Comparison of ENCODE assay signal across 11 mouse cellular contexts in genomic region chr2:167687651-167688101, GRCm38 (mm10). TPM values are rescaled to one million over a fixed set of nuclear protein-coding genes. Genes with fewer than 3 reads are reported as not detected.
DNase-seq lines count a peak whose midpoint lies in the region; ATAC-seq and TF ChIP-seq lines count a peak whose summit lies in the region.
"Had no signal": no experiment of that assay in that cellular context is flagged by ENCODE, and none has a peak within 500 bp of the region (broad histone marks: within the 10 kb centered on the region; RNA-seq: fewer than 3 reads in every experiment).

No protein-coding gene starts in this region.

- no peak overlapping the region for H3K4me3 ChIP-seq in forebrain, embryonic 11.5 days (ENCODE audit: low read depth, low read length)
- H3K4me3 ChIP-seq in forebrain, embryonic 10.5 days = no peak overlapping the region
- no peak overlapping the region for H3K4me3 ChIP-seq in neural tube, embryonic 11.5 days (ENCODE audit: low read depth, low read length)
- no peak overlapping the region for H3K4me3 ChIP-seq in neural tube, embryonic 15.5 days (replicated peaks)
- H3K4me3 ChIP-seq in embryonic facial prominence, embryonic 10.5 days = peak overlapping the region; percentile 78
- H3K4me3 ChIP-seq in lung, postnatal 0 days (ENCODE audit: low read depth, low read length) = no peak overlapping the region

- ATAC-seq in forebrain, embryonic 11.5 days (replicated peaks; ENCODE audit: low FRiP score) = 0 out of 2 replicates have a peak, but pooled peaks have one; percentile 3
- ATAC-seq in neural tube, embryonic 11.5 days (ENCODE audit: insufficient read depth, low FRiP score, low TSS enrichment) = 0 out of 2 replicates have a peak, but pooled peaks have one; percentile 16
- ATAC-seq in neural tube, embryonic 15.5 days (ENCODE audit: low FRiP score) = no peak
- ATAC-seq in lung, postnatal 0 days = no peak
- ATAC-seq in CD4-positive, CD25-positive, alpha-beta regulatory T cell, adult 4 months = no peak

- H3K36me3 ChIP-seq in forebrain, embryonic 11.5 days (ENCODE audit: control insufficient read depth, insufficient read depth, low read length) = no peaks in the 10 kb centered on the region
- H3K36me3 ChIP-seq in forebrain, embryonic 10.5 days (replicated peaks) = no peaks in the 10 kb centered on the region
- no peaks in the 10 kb centered on the region for H3K36me3 ChIP-seq in neural tube, embryonic 11.5 days (ENCODE audit: control insufficient read depth, insufficient read depth, low read length)
- no peaks in the 10 kb centered on the region for H3K36me3 ChIP-seq in neural tube, embryonic 15.5 days
- H3K36me3 ChIP-seq in embryonic facial prominence, embryonic 10.5 days (replicated peaks) = no peaks in the 10 kb centered on the region
- H3K36me3 ChIP-seq in lung, postnatal 0 days (ENCODE audit: insufficient read depth, low read length) = peaks cover 5% of the 10 kb centered on the region
- H3K36me3 ChIP-seq: heart, embryonic 13.5 days had no signal

- WGBS in forebrain, embryonic 11.5 days = 51% methylated on average over 11 of the region's 11 CpGs
- WGBS in forebrain, embryonic 10.5 days = 59% methylated on average over 11 of the region's 11 CpGs
- 57% methylated on average over 11 of the region's 11 CpGs for whole genome bisulfite sequencing in neural tube, embryonic 11.5 days
- 65% methylated on average over 11 of the region's 11 CpGs for WGBS in neural tube, embryonic 15.5 days
- WGBS in embryonic facial prominence, embryonic 10.5 days = 37% methylated on average over 11 of the region's 11 CpGs
- 41% methylated on average over 11 of the region's 11 CpGs for WGBS in lung, postnatal 0 days

- no peak overlapping the region for H3K4me2 ChIP-seq in forebrain, embryonic 11.5 days (ENCODE audit: low read depth, low read length, severe bottlenecking)
- no peak overlapping the region for H3K4me2 ChIP-seq in neural tube, embryonic 11.5 days (ENCODE audit: low read depth)
- H3K4me2 ChIP-seq in neural tube, embryonic 15.5 days = no peak overlapping the region
- H3K4me2 ChIP-seq in lung, postnatal 0 days (replicated peaks; ENCODE audit: low read depth, low read length) = peak overlapping the region; percentile 75; the same call in 1 of the 2 replicates

- peak; percentile 61 for DNase-seq in forebrain, embryonic 11.5 days (ENCODE audit: low spot score)
- DNase-seq in forebrain, embryonic 10.5 days (ENCODE audit: extremely low spot score, low spot score) = no peak
- DNase-seq in neural tube, embryonic 11.5 days (ENCODE audit: low spot score) = no peak
- no peak for DNase-seq in embryonic facial prominence, embryonic 10.5 days (ENCODE audit: low spot score)
- DNase-seq in lung, postnatal 0 days (ENCODE audit: low spot score) = peak; percentile 31
- no peak for DNase-seq in thymus, postnatal 0 days (ENCODE audit: low spot score)

- TF ChIP-seq CTCF in lung, postnatal 0 days (IDR thresholded peaks at IDR 0.05) = no peak

- H3K9me3 ChIP-seq in forebrain, embryonic 11.5 days (ENCODE audit: control insufficient read depth, low read length) = no peaks in the 10 kb centered on the region
- H3K9me3 ChIP-seq in forebrain, embryonic 10.5 days = no peaks in the 10 kb centered on the region
- no peaks in the 10 kb centered on the region for H3K9me3 ChIP-seq in neural tube, embryonic 11.5 days (ENCODE audit: control insufficient read depth, low read length)
- no peaks in the 10 kb centered on the region for H3K9me3 ChIP-seq in neural tube, embryonic 15.5 days (replicated peaks)
- H3K9me3 ChIP-seq in embryonic facial prominence, embryonic 10.5 days = no peaks in the 10 kb centered on the region
- H3K9me3 ChIP-seq in lung, postnatal 0 days (ENCODE audit: low read length) = no peaks in the 10 kb centered on the region
- H3K9me3 ChIP-seq: embryonic facial prominence, embryonic 13.5 days; heart, embryonic 13.5 days had no signal

- H3K9ac ChIP-seq in forebrain, embryonic 11.5 days (ENCODE audit: low read length) = no peak overlapping the region
- H3K9ac ChIP-seq in neural tube, embryonic 11.5 days (ENCODE audit: low read length) = no peak overlapping the region
- H3K9ac ChIP-seq in neural tube, embryonic 15.5 days (replicated peaks) = no peak overlapping the region
- H3K9ac ChIP-seq in lung, postnatal 0 days (replicated peaks; ENCODE audit: low read depth) = no peak overlapping the region; the same call in 1 of the 2 replicates

- TF ChIP-seq EP300 in lung, postnatal 0 days (IDR thresholded peaks at IDR 0.05) = no peak

- H3K27me3 ChIP-seq in forebrain, embryonic 11.5 days (ENCODE audit: control insufficient read depth, insufficient read depth, low read length) = peaks cover 29% of the 10 kb centered on the region
- H3K27me3 ChIP-seq in forebrain, embryonic 10.5 days (ENCODE audit: poor library complexity, severe bottlenecking) = peaks cover 81% of the 10 kb centered on the region
- H3K27me3 ChIP-seq in neural tube, embryonic 11.5 days (ENCODE audit: control insufficient read depth, insufficient read depth, low read length) = peaks cover 37% of the 10 kb centered on the region
- peaks cover 64% of the 10 kb centered on the region for H3K27me3 ChIP-seq in neural tube, embryonic 15.5 days (replicated peaks)
- peaks cover 69% of the 10 kb centered on the region for H3K27me3 ChIP-seq in embryonic facial prominence, embryonic 10.5 days (replicated peaks; ENCODE audit: low read depth, poor library complexity, severe bottlenecking)
- no peaks in the 10 kb centered on the region for H3K27me3 ChIP-seq in lung, postnatal 0 days (replicated peaks; ENCODE audit: insufficient read depth, low read length)

- peaks cover 6% of the 10 kb centered on the region for H3K4me1 ChIP-seq in forebrain, embryonic 11.5 days (replicated peaks; ENCODE audit: control insufficient read depth, insufficient read depth, low read length)
- H3K4me1 ChIP-seq in forebrain, embryonic 10.5 days = peaks cover 26% of the 10 kb centered on the region
- H3K4me1 ChIP-seq in neural tube, embryonic 11.5 days (ENCODE audit: control insufficient read depth, insufficient read depth, low read length) = peaks cover 8% of the 10 kb centered on the region
- H3K4me1 ChIP-seq in neural tube, embryonic 15.5 days = peaks cover 25% of the 10 kb centered on the region
- H3K4me1 ChIP-seq in embryonic facial prominence, embryonic 10.5 days = peaks cover 30% of the 10 kb centered on the region
- H3K4me1 ChIP-seq in lung, postnatal 0 days (ENCODE audit: insufficient read depth, low read depth, low read length) = no peaks in the 10 kb centered on the region; the same call in 1 of the 2 replicates

- no peak overlapping the region for H3K27ac ChIP-seq in forebrain, embryonic 11.5 days (ENCODE audit: low read depth, low read length)
- H3K27ac ChIP-seq in forebrain, embryonic 10.5 days = no peak overlapping the region
- H3K27ac ChIP-seq in neural tube, embryonic 11.5 days (ENCODE audit: low read depth, low read length) = no peak overlapping the region
- no peak overlapping the region for H3K27ac ChIP-seq in neural tube, embryonic 15.5 days (replicated peaks)
- H3K27ac ChIP-seq in embryonic facial prominence, embryonic 10.5 days (replicated peaks) = no peak overlapping the region; the same call in 1 of the 2 replicates
- peak overlapping the region; percentile 98 for H3K27ac ChIP-seq in lung, postnatal 0 days (ENCODE audit: low read length)
- H3K27ac ChIP-seq: embryonic facial prominence, embryonic 13.5 days; heart, embryonic 13.5 days had no signal

RNA-seq across cellular contexts. Expression of gene Cebpb, which starts 1.0 kb away (rescaled TPM):
- polyA plus RNA-seq in forebrain, embryonic 11.5 days (2014; fragmentation: Nextera tagmentation; extraction: Ambion mirVana) = 1.7 and 2.6 TPM in 2 replicates
- 0.33 and 0.44 TPM in 2 replicates for polyA plus RNA-seq in forebrain, embryonic 10.5 days (2016; fragmentation: Nextera tagmentation; extraction: Ambion mirVana)
- 3.0 and 3.2 TPM in 2 replicates for polyA plus RNA-seq in neural tube, embryonic 11.5 days (2014; fragmentation: Nextera tagmentation; extraction: Ambion mirVana)
- polyA plus RNA-seq in neural tube, embryonic 15.5 days (2015; fragmentation: Nextera tagmentation; extraction: Ambion mirVana) = 2.5 and 3.4 TPM in 2 replicates
- polyA plus RNA-seq in embryonic facial prominence, embryonic 10.5 days (2016; fragmentation: Nextera tagmentation; extraction: Ambion mirVana) = 1.7 and 1.8 TPM in 2 replicates
- polyA plus RNA-seq in lung, postnatal 0 days (2015; fragmentation: Nextera tagmentation; extraction: Ambion mirVana) = 108 and 122 TPM in 2 replicates
- 1 to 10 TPM in 1 of 2 experiments, under 1 TPM in 1; 0.70 to 2.7 TPM for polyA plus RNA-seq in CD4-positive, CD25-positive, alpha-beta regulatory T cell, adult 4 months (2017; shearing (Covaris generic))
- polyA plus RNA-seq in thymus, postnatal 0 days (2015; fragmentation: Nextera tagmentation; extraction: Ambion mirVana) = 7.3 and 7.8 TPM in 2 replicates

RNA-seq across cellular contexts. Expression of gene Tmem189, which starts 1.9 kb away (rescaled TPM):
- 35.1 and 39.2 TPM in 2 replicates for polyA plus RNA-seq in forebrain, embryonic 11.5 days (2014; fragmentation: Nextera tagmentation; extraction: Ambion mirVana)
- 31.5 and 34.2 TPM in 2 replicates for polyA plus RNA-seq in forebrain, embryonic 10.5 days (2016; fragmentation: Nextera tagmentation; extraction: Ambion mirVana)
- polyA plus RNA-seq in neural tube, embryonic 11.5 days (2014; fragmentation: Nextera tagmentation; extraction: Ambion mirVana) = 40.4 and 40.9 TPM in 2 replicates
- polyA plus RNA-seq in neural tube, embryonic 15.5 days (2015; fragmentation: Nextera tagmentation; extraction: Ambion mirVana) = 41.4 and 44.1 TPM in 2 replicates
- polyA plus RNA-seq in embryonic facial prominence, embryonic 10.5 days (2016; fragmentation: Nextera tagmentation; extraction: Ambion mirVana) = 40.2 and 43.7 TPM in 2 replicates
- 51.7 and 55.1 TPM in 2 replicates for polyA plus RNA-seq in lung, postnatal 0 days (2015; fragmentation: Nextera tagmentation; extraction: Ambion mirVana)
- polyA plus RNA-seq in CD4-positive, CD25-positive, alpha-beta regulatory T cell, adult 4 months (2017; shearing (Covaris generic)) = 10 to 100 TPM; 12.2 to 16.0 TPM
- polyA plus RNA-seq in thymus, postnatal 0 days (2015; fragmentation: Nextera tagmentation; extraction: Ambion mirVana) = 43.7 and 47.7 TPM in 2 replicates

RNA-seq across cellular contexts. Expression of gene Gm20431, which starts 26.4 kb away (rescaled TPM):
- 6.6 and 15.1 TPM in 2 replicates for polyA plus RNA-seq in forebrain, embryonic 11.5 days (2014; fragmentation: Nextera tagmentation; extraction: Ambion mirVana)
- polyA plus RNA-seq in forebrain, embryonic 10.5 days (2016; fragmentation: Nextera tagmentation; extraction: Ambion mirVana) = 2.7 and 4.9 TPM in 2 replicates
- 7.0 TPM in 1 of 2 replicates, not detected in the other for polyA plus RNA-seq in neural tube, embryonic 11.5 days (2014; fragmentation: Nextera tagmentation; extraction: Ambion mirVana)
- polyA plus RNA-seq in neural tube, embryonic 15.5 days (2015; fragmentation: Nextera tagmentation; extraction: Ambion mirVana) = 8.0 and 13.8 TPM in 2 replicates
- polyA plus RNA-seq in embryonic facial prominence, embryonic 10.5 days (2016; fragmentation: Nextera tagmentation; extraction: Ambion mirVana) = 0.68 and 4.9 TPM in 2 replicates
- polyA plus RNA-seq in lung, postnatal 0 days (2015; fragmentation: Nextera tagmentation; extraction: Ambion mirVana) = 5.2 and 8.4 TPM in 2 replicates
- not detected for polyA plus RNA-seq in CD4-positive, CD25-positive, alpha-beta regulatory T cell, adult 4 months (2017; shearing (Covaris generic))
- 6.7 and 7.1 TPM in 2 replicates for polyA plus RNA-seq in thymus, postnatal 0 days (2015; fragmentation: Nextera tagmentation; extraction: Ambion mirVana)
- polyA plus RNA-seq: urinary bladder, adult 2 months had no signal

RNA-seq across cellular contexts. Expression of gene Ube2v1, which starts 55.8 kb away (rescaled TPM):
- 333 and 334 TPM in 2 replicates for polyA plus RNA-seq in forebrain, embryonic 11.5 days (2014; fragmentation: Nextera tagmentation; extraction: Ambion mirVana)
- polyA plus RNA-seq in forebrain, embryonic 10.5 days (2016; fragmentation: Nextera tagmentation; extraction: Ambion mirVana) = 414 and 416 TPM in 2 replicates
- polyA plus RNA-seq in neural tube, embryonic 11.5 days (2014; fragmentation: Nextera tagmentation; extraction: Ambion mirVana) = 291 and 297 TPM in 2 replicates
- 351 and 371 TPM in 2 replicates for polyA plus RNA-seq in neural tube, embryonic 15.5 days (2015; fragmentation: Nextera tagmentation; extraction: Ambion mirVana)
- polyA plus RNA-seq in embryonic facial prominence, embryonic 10.5 days (2016; fragmentation: Nextera tagmentation; extraction: Ambion mirVana) = 384 and 394 TPM in 2 replicates
- 166 and 184 TPM in 2 replicates for polyA plus RNA-seq in lung, postnatal 0 days (2015; fragmentation: Nextera tagmentation; extraction: Ambion mirVana)
- 100 to 1,000 TPM; 373 to 544 TPM for polyA plus RNA-seq in CD4-positive, CD25-positive, alpha-beta regulatory T cell, adult 4 months (2017; shearing (Covaris generic))
- polyA plus RNA-seq in thymus, postnatal 0 days (2015; fragmentation: Nextera tagmentation; extraction: Ambion mirVana) = 215 and 236 TPM in 2 replicates

Comparison
In these comparisons a context has a peak if more than half of its experiments do, and no peak if none do; other contexts are left out.
1. ATAC-seq: peak in forebrain, embryonic 11.5 days (single experiment) and neural tube, embryonic 11.5 days (single experiment); none in neural tube, embryonic 15.5 days (single experiment), lung, postnatal 0 days (single experiment) and CD4-positive, CD25-positive, alpha-beta regulatory T cell, adult 4 months (single experiment).
2. DNase-seq: peak in forebrain, embryonic 11.5 days (single experiment) and lung, postnatal 0 days (single experiment); none in forebrain, embryonic 10.5 days (single experiment), neural tube, embryonic 11.5 days (single experiment), embryonic facial prominence, embryonic 10.5 days (single experiment) and thymus, postnatal 0 days (single experiment).
3. RNA of gene Cebpb, which starts 1.0 kb away (polyA plus RNA-seq): 108 to 122 TPM in lung, postnatal 0 days; 7.3 to 7.8 TPM in thymus, postnatal 0 days, 3.0 to 3.2 TPM in neural tube, embryonic 11.5 days, 0.70 to 2.7 TPM in CD4-positive, CD25-positive, alpha-beta regulatory T cell, adult 4 months, 2.5 to 3.4 TPM in neural tube, embryonic 15.5 days, 1.7 to 1.8 TPM in embryonic facial prominence, embryonic 10.5 days, 1.7 to 2.6 TPM in forebrain, embryonic 11.5 days and 0.33 to 0.44 TPM in forebrain, embryonic 10.5 days; every median in the first group is over 10 times any median in the second.